Mouse (Mus musculus): ENCODE measurements around the gene Rgl2.
A peak's percentile ranks its signal among the peaks of the same experiment; 100 is the strongest.

The Rgl2 gene

GRCm38 (mm10) chr17:33920282-33921097 is 8.9 kb upstream of the Rgl2 start:
- 0 out of 2 replicates have a peak, but pooled peaks have one; percentile 19 for ATAC-seq (ENCODE audit: insufficient number of reproducible peaks, low FRiP score, low TSS enrichment)

DNA sequence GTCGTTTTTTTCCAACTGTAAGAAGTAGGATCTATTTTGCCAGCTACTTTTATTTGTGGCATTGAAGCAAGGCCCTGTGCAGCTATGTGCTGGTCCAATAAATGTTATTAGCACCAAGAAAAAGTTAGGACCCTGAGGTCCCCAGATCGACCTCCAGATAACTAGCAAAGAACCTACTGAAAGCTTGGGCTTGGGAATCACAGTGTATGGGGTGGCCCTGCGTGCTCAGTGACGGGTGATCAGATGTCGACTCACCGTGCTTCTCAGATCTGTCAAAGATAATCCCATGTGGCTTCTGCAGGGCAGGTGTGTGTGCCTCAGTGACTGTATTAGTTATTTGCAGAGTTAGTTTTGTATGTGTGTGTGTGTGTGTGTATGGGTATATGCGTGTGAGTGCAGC is 8.0 kb upstream of the Rgl2 start:
- no peak for ATAC-seq (ENCODE audit: insufficient number of reproducible peaks, low FRiP score, low TSS enrichment)

DNA sequence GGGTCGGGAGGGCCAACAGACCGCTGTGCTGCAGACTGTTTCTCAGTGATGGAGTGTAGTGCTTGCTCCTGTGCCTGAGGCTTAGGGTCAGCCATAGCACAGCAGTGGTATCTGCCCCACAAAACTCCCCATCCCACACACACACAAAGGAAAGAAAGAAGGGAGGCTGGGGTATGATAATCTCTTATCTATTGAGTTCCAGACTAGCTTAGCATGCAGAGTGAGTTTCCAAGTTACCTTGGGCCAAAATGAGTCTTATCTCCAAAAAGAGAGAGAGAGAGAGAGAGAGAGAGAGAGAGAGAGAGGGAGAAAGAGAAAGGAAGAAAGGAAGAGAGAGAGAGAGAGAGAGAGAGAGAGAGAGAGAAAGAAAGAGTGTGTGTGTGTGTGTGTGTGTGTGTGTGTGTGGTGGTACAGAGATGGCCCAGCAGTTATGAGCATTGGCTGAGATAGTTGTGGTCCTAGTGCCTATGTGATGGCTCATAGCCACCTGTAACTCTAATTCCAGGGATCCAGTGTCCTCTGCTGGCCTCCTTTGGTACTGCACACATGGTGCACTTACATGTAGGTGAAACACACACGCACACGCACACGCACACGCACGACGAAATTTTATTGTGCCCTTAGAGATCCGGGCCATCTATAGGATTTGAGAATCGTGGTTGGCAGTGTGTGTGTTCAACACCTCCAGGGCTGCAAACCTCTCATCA is 4.6 kb upstream of the Rgl2 start:
- ATAC-seq (ENCODE audit: insufficient number of reproducible peaks, low FRiP score, low TSS enrichment) = no peak

- ATAC-seq (ENCODE audit: insufficient number of reproducible peaks, low FRiP score, low TSS enrichment) = no peak
Observed at GRCm38 (mm10) chr17:33925406-33926116, 3.8 kb upstream of the Rgl2 start.

DNA sequence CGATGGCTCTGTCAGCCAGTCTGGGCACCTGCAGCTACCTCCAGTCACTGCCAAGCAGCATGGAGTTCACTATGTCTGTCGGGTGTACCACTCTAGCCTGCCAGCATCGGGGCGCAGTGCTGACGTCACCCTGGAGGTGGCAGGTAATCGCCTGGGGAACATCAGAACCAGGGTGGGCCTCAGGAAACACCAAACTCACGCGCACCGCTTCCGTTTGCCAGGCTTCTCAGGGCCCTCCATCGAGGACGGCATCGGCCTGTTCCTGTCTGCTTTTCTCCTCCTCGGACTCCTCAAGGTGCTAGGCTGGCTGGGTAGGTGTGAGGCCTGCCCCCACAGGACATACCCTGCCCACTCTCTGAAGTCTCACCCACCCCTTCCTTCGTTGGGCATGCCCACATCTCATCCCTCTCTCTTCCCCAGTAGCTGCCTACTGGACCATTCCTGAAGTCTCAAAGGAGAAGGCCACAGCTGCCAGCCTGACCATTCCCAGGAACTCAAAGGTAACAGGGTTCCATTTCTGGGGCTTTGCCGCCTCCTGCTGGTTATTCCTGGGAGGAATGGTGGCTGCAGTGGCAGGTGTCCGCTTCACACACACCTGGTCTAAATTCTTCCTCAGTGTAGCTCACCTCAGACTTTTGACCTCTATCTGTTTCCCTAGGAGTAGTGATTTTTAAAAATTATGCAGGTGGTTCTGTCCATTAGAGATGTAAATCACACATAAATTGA is 3.0 kb upstream of the Rgl2 start:
- no peak for ATAC-seq (ENCODE audit: insufficient number of reproducible peaks, low FRiP score, low TSS enrichment)

GRCm38 (mm10) chr17:33928251-33928947 is 944 bp upstream of the Rgl2 start:
- ATAC-seq (ENCODE audit: insufficient number of reproducible peaks, low FRiP score, low TSS enrichment) = no peak

GRCm38 (mm10) chr17:33930280-33931158 is 1.2 kb downstream of the Rgl2 start:
- peak; percentile 10; the same call in 1 of the 2 replicates for ATAC-seq (ENCODE audit: insufficient number of reproducible peaks, low FRiP score, low TSS enrichment)

- no peak for ATAC-seq (ENCODE audit: insufficient number of reproducible peaks, low FRiP score, low TSS enrichment)
Observed at GRCm38 (mm10) chr17:33931159-33931866, 2.0 kb downstream of the Rgl2 start.

DNA sequence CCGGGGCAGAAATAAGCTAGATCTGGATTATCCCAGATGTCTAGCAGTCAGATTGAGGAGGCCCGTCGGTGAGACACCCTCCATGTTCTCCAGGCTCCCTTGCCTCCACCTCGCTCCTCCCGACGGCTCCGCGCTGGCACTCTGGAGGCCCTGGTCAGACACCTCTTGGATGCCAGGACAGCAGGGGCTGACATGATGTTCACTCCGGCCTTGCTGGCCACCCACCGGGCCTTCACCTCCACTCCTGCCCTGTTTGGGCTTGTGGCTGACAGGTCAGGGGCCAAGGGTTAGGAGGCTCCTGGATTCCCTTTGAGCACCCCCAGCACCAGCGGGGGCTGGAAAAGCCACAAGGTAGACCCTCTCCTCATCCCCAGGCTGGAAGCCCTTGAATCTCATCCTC is 2.6 kb downstream of the Rgl2 start:
- ATAC-seq (ENCODE audit: insufficient number of reproducible peaks, low FRiP score, low TSS enrichment) = no peak

- ATAC-seq (ENCODE audit: insufficient number of reproducible peaks, low FRiP score, low TSS enrichment) = no peak
Observed at GRCm38 (mm10) chr17:33932448-33932847, 3.1 kb downstream of the Rgl2 start.

GRCm38 (mm10) chr17:33932970-33933369 is 3.6 kb downstream of the Rgl2 start:
- ATAC-seq (ENCODE audit: insufficient number of reproducible peaks, low FRiP score, low TSS enrichment) = no peak

DNA sequence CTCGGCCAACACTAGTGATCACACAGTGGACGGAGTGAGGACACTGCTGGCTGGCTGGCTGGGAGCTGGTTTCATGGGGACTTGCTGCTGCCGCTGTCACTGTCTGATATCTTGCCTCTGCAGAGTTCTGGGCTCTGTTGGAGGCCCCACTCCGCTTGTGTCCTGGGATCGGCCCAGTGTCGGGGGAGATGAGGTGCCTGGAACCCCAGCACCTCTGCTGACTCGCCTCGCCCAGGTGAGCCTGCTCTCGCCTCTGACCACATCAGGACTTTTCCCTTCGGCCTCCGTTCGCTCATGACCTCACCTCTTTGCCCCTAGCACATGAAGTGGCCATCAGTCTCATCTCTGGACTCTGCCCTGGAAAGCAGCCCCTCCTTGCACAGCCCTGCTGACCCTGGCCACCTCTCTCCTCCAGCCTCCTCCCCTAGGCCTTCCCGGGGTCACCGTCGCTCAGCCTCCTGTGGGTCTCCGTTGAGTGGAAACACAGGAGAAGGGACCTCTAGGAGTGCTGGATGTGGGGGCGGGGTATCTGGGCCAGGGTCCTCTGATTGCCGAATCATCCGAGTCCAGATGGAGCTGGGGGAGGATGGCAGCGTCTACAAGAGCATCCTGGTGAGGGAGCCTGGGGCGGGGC is 6.2 kb downstream of the Rgl2 start:
- no peak for ATAC-seq (ENCODE audit: insufficient number of reproducible peaks, low FRiP score, low TSS enrichment)

DNA sequence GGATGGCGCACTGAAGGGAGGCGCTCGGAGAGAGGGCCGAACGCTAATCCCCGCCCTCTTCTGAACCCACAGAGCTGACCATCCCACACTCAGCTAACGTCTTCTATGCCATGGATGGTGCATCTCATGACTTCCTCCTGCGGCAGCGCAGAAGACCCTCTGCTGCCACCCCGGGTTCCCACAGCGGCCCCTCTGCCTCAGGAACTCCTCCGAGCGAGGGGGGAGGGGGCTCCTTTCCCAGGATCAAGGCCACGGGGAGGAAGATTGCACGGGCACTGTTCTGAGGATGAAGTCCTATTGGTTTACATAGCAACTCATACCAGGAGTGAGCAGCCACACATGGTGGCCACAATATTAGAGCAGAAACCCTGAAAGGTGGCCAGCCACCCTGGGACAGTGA is 7.7 kb downstream of the Rgl2 start:
- ATAC-seq (ENCODE audit: insufficient number of reproducible peaks, low FRiP score, low TSS enrichment) = no peak

GRCm38 (mm10) chr17:33938783-33939182 is 9.4 kb downstream of the Rgl2 start:
- no peak for ATAC-seq (ENCODE audit: insufficient number of reproducible peaks, low FRiP score, low TSS enrichment)

DNA sequence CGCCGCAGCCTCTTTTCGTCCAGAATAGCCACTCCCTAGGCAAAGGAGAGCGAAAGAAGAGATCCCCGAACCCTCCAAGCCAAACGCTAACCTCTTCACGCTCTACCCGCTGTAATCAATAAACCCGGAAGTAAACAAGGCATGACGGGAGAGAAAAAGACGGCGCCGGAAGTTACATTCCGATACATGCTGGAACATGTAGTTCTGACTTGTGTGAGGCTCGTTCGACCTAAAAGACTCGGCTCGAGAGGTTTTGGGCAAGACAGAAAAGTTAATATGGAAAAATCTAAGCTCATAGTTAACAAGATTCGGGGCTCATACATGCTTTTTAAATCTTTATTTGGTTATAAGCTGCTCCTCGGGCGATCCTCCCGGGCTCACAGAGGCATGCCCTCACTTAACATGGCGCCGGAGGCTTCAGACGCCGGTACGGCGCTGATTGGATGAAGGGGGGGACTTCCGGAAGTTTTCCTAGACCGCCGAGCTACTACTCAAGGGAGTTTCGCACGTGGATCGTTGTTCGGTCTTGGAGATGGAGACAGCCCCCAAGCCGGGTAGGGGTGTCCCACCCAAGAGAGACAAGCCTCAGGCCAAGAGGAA is 11.0 kb downstream of the Rgl2 start, which contains the start of the genes Pfdn6 and Wdr46:
TSS of gene Pfdn6 (minus strand) at position 138 of the 600 bp plus-strand sequence.
TSS of gene Wdr46 (plus strand) at position 455 of the 600 bp plus-strand sequence.
- peak; percentile 81; the same call in 1 of the 2 replicates for ATAC-seq (ENCODE audit: insufficient number of reproducible peaks, low FRiP score, low TSS enrichment)

DNA sequence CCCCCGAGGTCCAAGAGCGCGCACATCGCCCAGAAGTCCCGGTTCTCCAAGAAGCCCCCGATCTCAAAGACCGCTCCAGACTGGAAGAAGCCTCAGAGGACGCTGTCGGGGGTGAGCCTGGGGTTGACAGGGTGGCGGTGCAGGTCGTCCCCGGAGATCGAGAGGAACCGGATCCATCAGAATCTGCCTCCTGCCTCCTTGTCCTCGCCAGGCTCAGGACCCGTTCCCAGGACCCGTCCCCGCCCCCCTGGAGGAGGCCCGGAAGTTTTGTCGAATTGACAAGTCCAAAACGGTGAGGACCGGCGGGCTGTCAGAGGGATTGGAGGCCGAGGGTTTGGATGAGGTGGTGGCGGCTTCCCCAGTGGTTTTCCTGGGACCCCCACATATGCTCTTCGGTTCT is 11.6 kb downstream of the Rgl2 start:
- no peak for ATAC-seq (ENCODE audit: insufficient number of reproducible peaks, low FRiP score, low TSS enrichment)

DNA sequence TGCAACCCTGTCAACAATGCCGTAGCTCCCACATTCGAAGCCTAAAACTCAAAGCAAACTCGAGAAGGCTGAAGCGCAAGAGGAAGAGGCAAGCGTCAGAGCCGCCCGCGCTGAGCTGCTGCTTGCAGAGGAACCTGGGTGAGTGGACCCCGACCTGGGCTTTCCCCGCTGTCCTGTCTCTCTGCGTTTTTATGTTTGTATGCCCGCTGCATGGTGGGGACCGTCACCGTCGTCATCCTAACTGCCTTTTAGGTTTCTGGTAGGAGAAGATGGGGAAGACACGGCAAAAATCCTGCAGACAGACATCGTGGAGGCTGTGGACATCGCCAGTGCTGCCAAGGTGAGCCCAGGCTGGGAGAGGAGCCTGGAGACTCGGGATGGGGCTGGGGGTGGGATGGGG is 12.0 kb downstream of the Rgl2 start:
- no peak for ATAC-seq (ENCODE audit: insufficient number of reproducible peaks, low FRiP score, low TSS enrichment)
